Mouse (Mus musculus): ENCODE results near the gene Gm4846. TPM values are rescaled to one million over a fixed set of nuclear protein-coding genes. Genes with fewer than 3 reads are reported as not detected.
"Not testable (repeated sequence)": the region's sequence is repeated elsewhere in the genome, so short reads cannot be mapped to it uniquely, and the experiment has no call there.

Gene Gm4846
- not detected in 2 replicates for total RNA-seq (2014; fragmentation: Nextera tagmentation)
- not detected in 2 replicates for total RNA-seq (2017)
- not detected in 2 replicates for polyA plus RNA-seq (2012)

DNA sequence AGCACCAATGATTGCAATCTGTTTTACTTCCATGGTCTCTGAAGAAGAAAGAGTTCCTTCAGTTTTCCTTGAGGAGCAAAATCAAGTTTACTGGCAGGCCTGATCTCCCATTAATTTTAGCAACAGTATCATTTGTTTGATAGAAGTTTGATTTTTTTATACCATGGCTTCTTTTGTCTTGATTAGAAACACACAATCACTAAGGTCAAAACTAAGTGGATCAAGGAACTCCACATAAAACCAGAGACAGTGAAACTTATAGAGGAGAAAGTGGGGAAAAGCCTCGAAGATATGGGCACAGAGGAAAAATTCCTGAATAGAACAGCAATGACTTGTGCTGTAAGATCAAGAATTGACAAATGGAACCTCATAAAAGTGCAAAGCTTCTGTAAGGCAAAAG, at the start of gene Gm4846:
Gene Gm4846 (minus strand): TSS at position 101 of the 400 bp plus-strand sequence.
- not testable (repeated sequence) for H3K4me1 ChIP-seq (ENCODE audit: insufficient read depth, low read depth, low read length); ATAC-seq (ENCODE audit: extremely low read depth, insufficient number of reproducible peaks, low FRiP score, poor library complexity, severe bottlenecking); H3K36me3 ChIP-seq (replicated peaks); H3K9me3 ChIP-seq (replicated peaks); DNase-seq (ENCODE audit: low spot score); H3K27me3 ChIP-seq (ENCODE audit: insufficient read depth, low read length); H3K4me3 ChIP-seq (ENCODE audit: low read depth, low read length)

DNA sequence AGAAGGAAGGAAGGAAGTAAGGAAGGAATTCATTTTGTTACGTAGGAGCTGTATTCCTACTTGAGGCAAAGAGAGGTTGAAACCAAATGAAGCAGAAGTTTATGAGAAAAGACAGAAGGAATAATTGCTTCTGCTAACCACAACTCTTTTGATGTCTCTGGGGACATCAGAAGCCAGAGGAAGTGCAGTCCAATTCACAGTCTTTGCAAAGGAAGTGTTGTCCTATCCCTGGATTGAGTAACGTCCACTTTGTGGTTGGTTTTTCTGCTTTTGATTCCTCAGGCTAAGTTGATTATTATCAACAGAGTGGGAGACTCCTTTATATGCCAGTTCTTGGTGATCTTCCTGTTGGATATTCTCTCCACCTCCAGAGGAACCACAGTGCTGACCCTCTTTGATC, 34.1 kb upstream of the Gm4846 start:
- H3K4me3 ChIP-seq (ENCODE audit: low read depth, low read length); H3K27me3 ChIP-seq (ENCODE audit: insufficient read depth, low read length); ATAC-seq (ENCODE audit: extremely low read depth, insufficient number of reproducible peaks, low FRiP score, poor library complexity, severe bottlenecking); H3K36me3 ChIP-seq (replicated peaks); DNase-seq (ENCODE audit: low spot score); H3K9me3 ChIP-seq (replicated peaks); H3K4me1 ChIP-seq (ENCODE audit: insufficient read depth, low read depth, low read length): not testable (repeated sequence)

DNA sequence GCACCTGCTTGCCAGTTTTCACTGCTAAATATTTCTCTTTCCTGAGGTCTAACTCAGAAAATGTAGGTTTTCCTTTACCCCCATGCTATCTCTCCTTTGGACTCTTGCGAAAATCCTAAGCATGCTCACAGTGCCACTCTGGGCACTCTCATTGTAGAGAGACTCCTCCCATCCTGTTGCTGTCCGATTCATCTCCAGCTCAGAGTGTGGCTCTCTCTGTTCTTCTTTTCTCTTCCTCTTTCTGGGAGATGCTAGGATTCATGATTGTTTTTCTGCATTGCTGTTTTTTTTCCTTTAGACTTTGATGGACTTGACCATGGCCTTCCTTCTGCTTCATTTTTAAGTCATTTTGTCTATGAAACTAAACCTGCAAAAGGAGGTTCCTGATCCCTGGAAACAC, 27.3 kb upstream of the Gm4846 start:
- H3K27me3 ChIP-seq (ENCODE audit: insufficient read depth, low read length); DNase-seq (ENCODE audit: low spot score); H3K9me3 ChIP-seq (replicated peaks); H3K36me3 ChIP-seq (replicated peaks); ATAC-seq (ENCODE audit: extremely low read depth, insufficient number of reproducible peaks, low FRiP score, poor library complexity, severe bottlenecking); H3K4me3 ChIP-seq (ENCODE audit: low read depth, low read length); H3K4me1 ChIP-seq (ENCODE audit: insufficient read depth, low read depth, low read length): not testable (repeated sequence)

DNA sequence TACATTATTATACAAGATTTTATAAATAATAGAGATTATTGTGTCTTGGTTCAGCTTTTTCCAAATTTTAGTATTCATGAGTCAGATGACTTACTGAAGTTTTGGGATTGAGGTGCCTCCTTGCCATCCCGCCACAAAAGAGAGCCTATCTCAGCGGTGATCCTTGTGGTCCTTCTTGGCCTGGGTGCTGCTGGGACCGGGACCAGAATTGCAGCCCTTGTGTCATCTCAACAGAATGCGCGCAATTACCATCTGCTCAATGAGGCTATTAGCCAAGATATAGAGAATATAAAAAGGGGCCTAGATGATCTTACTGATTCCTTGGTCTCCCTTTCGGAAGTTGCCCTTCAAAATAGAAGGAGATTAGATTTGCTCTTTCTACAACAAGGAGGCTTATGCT, 22.2 kb upstream of the Gm4846 start:
- H3K4me3 ChIP-seq (ENCODE audit: low read depth, low read length); H3K27me3 ChIP-seq (ENCODE audit: insufficient read depth, low read length): not testable (repeated sequence)

DNA sequence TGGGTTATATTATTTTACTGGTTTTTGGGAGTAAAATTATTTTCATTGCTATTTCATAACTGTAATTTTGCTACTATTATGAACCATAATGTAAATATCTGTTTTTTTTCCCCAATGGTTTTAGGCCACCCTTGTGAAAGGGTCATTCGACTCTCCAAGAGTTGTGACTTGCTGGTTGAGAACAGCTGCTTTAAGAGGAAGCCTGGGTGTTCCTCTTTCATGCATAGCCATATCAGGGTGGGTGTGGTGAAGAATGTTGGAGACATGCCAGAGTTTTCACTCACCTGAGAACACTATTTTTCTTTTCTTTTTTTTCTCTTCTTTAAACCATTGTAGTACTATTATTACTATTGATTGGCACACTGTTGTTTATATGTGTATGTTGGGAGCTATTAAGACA, 19.2 kb upstream of the Gm4846 start:
- Histone ChIP-seq H3K9me3 (replicated peaks) (no peaks in the 10 kb centered on the region), H3K4me3 (ENCODE audit: low read depth, low read length) (no peak overlapping the region), H3K27me3 (ENCODE audit: insufficient read depth, low read length) (no peaks in the 10 kb centered on the region), H3K4me1 (ENCODE audit: insufficient read depth, low read depth, low read length) (no peaks in the 10 kb centered on the region), H3K36me3 (replicated peaks) (no peaks in the 10 kb centered on the region)
- TF ChIP-seq CTCF (IDR thresholded peaks at IDR 0.05; ENCODE audit: low read depth, low read length) (no peak), TAL1 (conservative IDR thresholded peaks at IDR 0.05; ENCODE audit: low read depth, low read length) (no peak), POLR2AphosphoS5 (IDR thresholded peaks at IDR 0.05; ENCODE audit: insufficient replicate concordance, low read depth, low read length) (no peak), GATA1 (IDR thresholded peaks at IDR 0.05; ENCODE audit: borderline replicate concordance, low read length) (no peak), GATA2 (IDR thresholded peaks at IDR 0.05; ENCODE audit: borderline replicate concordance, low read depth, low read length) (no peak)
- DNase-seq (ENCODE audit: low spot score) (no peak), ATAC-seq (ENCODE audit: extremely low read depth, insufficient number of reproducible peaks, low FRiP score, poor library complexity, severe bottlenecking) (no peak)

More for the DNA sequence above, 22.2 kb upstream of the Gm4846 start:
- H3K9me3 ChIP-seq (replicated peaks); DNase-seq (ENCODE audit: low spot score); H3K4me1 ChIP-seq (ENCODE audit: insufficient read depth, low read depth, low read length); H3K36me3 ChIP-seq (replicated peaks); ATAC-seq (ENCODE audit: extremely low read depth, insufficient number of reproducible peaks, low FRiP score, poor library complexity, severe bottlenecking): not testable (repeated sequence)

DNA sequence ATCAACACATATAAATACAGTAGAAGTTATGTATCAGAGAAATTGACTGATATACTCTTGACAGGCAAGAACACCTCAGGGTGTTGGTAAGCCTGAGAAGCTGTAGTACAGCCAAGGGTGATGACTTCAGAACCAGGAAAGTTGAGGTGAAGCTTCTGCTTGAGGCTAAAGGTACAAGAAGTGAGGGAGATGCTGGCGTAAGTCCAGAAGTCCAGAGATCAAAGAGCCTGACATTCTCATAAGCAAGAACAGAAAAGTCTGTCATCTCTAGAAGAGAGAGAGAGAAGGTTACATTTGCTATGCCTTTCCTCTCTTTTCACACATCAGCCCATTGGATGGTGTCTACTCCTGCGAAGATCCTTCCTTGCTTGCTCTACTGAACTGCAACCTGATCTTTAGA, 6.8 kb upstream of the Gm4846 start:
- H3K36me3 ChIP-seq (replicated peaks); DNase-seq (ENCODE audit: low spot score): not testable (repeated sequence)

DNA sequence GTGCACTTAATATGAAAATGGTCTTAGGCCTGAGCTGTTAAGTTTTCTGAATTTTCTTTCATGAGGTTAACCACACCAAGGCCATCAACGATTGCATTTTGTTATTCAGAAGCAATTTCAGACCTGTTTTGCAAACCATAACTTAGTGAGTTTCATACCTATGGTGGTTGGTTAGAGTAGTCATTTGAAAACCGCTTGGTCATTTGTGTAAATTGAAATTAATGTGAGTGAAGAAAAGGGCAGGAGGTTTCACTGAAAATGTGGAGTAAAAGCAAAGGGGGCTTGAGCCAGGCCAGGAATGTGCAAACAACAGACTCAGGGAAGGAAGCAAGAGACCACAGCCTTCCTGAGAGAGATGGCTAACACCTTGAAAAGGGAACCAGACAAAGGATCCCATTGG, 17.9 kb downstream of the Gm4846 start:
- H3K27me3 ChIP-seq (ENCODE audit: insufficient read depth, low read length), result no peaks in the 10 kb centered on the region
- no peaks in the 10 kb centered on the region for H3K36me3 ChIP-seq (replicated peaks)
- ATAC-seq (ENCODE audit: extremely low read depth, insufficient number of reproducible peaks, low FRiP score, poor library complexity, severe bottlenecking) (no peak), DNase-seq (ENCODE audit: low spot score) (no peak)
- H3K4me1 ChIP-seq (ENCODE audit: insufficient read depth, low read depth, low read length), result no peaks in the 10 kb centered on the region
- peaks cover 11% of the 10 kb centered on the region for H3K9me3 ChIP-seq (replicated peaks)
- no peak overlapping the region for H3K4me3 ChIP-seq (ENCODE audit: low read depth, low read length)
- TF ChIP-seq CTCF (IDR thresholded peaks at IDR 0.05; ENCODE audit: low read depth, low read length), result no peak
- TF ChIP-seq TAL1 (conservative IDR thresholded peaks at IDR 0.05; ENCODE audit: low read depth, low read length), result no peak
- no peak for TF ChIP-seq POLR2AphosphoS5 (IDR thresholded peaks at IDR 0.05; ENCODE audit: insufficient replicate concordance, low read depth, low read length)
- no peak for TF ChIP-seq GATA1 (IDR thresholded peaks at IDR 0.05; ENCODE audit: borderline replicate concordance, low read length)
- TF ChIP-seq GATA2 (IDR thresholded peaks at IDR 0.05; ENCODE audit: borderline replicate concordance, low read depth, low read length), result no peak

More for the DNA sequence above, 6.8 kb upstream of the Gm4846 start:
- H3K4me3 ChIP-seq (ENCODE audit: low read depth, low read length); ATAC-seq (ENCODE audit: extremely low read depth, insufficient number of reproducible peaks, low FRiP score, poor library complexity, severe bottlenecking); H3K9me3 ChIP-seq (replicated peaks); H3K4me1 ChIP-seq (ENCODE audit: insufficient read depth, low read depth, low read length); H3K27me3 ChIP-seq (ENCODE audit: insufficient read depth, low read length): not testable (repeated sequence)

DNA sequence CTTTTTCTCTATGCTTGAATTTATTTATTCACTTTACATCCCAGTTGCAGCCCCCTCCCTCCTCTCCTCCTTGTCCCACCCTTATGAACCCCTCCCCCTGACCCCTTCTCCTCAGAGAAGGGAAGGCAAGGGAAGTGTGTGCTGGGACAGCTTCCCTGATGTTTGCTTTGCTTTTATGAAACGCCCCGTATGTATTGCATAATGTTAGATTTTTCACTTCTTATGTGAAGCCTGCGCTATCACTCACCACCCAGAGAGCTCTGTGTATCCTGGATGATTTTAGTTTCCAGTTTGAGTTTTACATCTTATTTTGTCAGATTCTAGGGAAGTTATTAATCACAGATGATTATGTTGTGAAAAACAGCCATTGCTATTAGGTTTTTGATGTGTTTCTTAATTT, 30.2 kb downstream of the Gm4846 start:
- ATAC-seq (ENCODE audit: extremely low read depth, insufficient number of reproducible peaks, low FRiP score, poor library complexity, severe bottlenecking), result no peak
- Histone ChIP-seq H3K4me1 (ENCODE audit: insufficient read depth, low read depth, low read length) (no peaks in the 10 kb centered on the region), H3K27me3 (ENCODE audit: insufficient read depth, low read length) (no peaks in the 10 kb centered on the region), H3K9me3 (replicated peaks) (peaks cover 17% of the 10 kb centered on the region), H3K36me3 (replicated peaks) (no peaks in the 10 kb centered on the region), H3K4me3 (ENCODE audit: low read depth, low read length) (no peak overlapping the region)
- no peak for TF ChIP-seq POLR2AphosphoS5 (IDR thresholded peaks at IDR 0.05; ENCODE audit: insufficient replicate concordance, low read depth, low read length)
- no peak for TF ChIP-seq GATA2 (IDR thresholded peaks at IDR 0.05; ENCODE audit: borderline replicate concordance, low read depth, low read length)
- no peak for TF ChIP-seq CTCF (IDR thresholded peaks at IDR 0.05; ENCODE audit: low read depth, low read length)
- no peak for TF ChIP-seq TAL1 (conservative IDR thresholded peaks at IDR 0.05; ENCODE audit: low read depth, low read length)
- no peak for TF ChIP-seq GATA1 (IDR thresholded peaks at IDR 0.05; ENCODE audit: borderline replicate concordance, low read length)
- DNase-seq (ENCODE audit: low spot score), result no peak
